Mouse (Mus musculus) ES-E14 (cell line): Measurements from ENCODE around the gene Raver1.

Experiments used
- HCFC1 ChIP-seq: IDR thresholded peaks from 2 replicates; pipeline ENCODE4 v1.6.1; 2012; ENCODE audit warnings: low read length, inconsistent platforms, borderline replicate concordance; ENCODE audit not compliant: insufficient read depth
- MAFK ChIP-seq: IDR thresholded peaks from 2 replicates; pipeline ENCODE4 v1.6.1; 2014; ENCODE audit warnings: mild to moderate bottlenecking, low read depth, low read length, inconsistent platforms; ENCODE audit not compliant: insufficient read depth

DNA sequence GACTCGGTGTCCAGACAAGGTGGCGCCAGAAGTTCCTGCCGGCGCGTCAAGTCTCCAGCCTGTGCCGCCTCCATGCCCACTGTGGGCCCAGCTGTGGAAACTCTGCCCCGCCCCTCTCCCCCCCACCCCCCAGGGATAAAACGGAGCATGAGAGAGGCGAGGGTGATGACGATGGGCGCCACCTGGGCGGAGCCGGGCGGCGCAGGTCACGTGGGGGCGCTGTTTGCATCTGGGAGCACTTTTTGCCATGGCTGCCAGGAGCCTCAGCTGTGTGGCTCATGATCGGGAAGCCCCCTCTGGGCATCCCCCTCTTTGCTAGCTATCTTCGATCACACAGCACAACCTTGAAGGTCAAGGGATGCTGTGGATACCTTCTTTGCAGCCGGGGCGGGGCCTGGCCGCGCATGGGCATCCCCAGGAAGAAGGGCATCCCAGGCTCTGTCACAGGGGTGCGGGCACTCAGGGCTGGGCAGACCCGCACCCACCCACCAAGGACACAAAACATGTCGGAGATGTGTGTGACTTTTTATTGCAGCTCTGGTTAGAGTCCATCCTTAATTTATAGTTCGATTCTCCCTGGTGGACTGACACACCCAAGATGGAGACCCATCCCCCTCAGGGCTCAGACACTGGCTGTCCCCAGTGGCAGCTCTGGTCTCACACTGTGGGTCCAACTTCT lies 24.7 kb downstream of the Raver1 start, which contains the start of gene Zglp1:
- no peak for TF ChIP-seq MAFK
- no peak for TF ChIP-seq HCFC1
